Mouse (Mus musculus): Measurements from ENCODE around the gene Blmh. TPM values are rescaled to one million over a fixed set of nuclear protein-coding genes. Genes with fewer than 3 reads are reported as not detected.

Gene Blmh
- polyA plus RNA-seq, 1 experiment from 2014 or later, result 118 TPM

GRCm38 (mm10) chr11:77026559-77026958 lies 102.0 kb downstream of the Blmh start:
- TF ChIP-seq EP300 (optimal IDR thresholded peaks at IDR 0.05), result no peak
- TF ChIP-seq CTCF (IDR thresholded peaks at IDR 0.05; ENCODE audit: low read depth), result peak; percentile 55
- no peak for DNase-seq (ENCODE audit: low spot score)
- ATAC-seq (ENCODE audit: low FRiP score, low TSS enrichment), result no peak
- no peak overlapping the region for H3K9ac ChIP-seq (ENCODE audit: low read length)
- H3K36me3 ChIP-seq (ENCODE audit: control insufficient read depth, insufficient read depth, low read length), result no peaks in the 10 kb centered on the region
- no peak overlapping the region for H3K27ac ChIP-seq (replicated peaks)
- H3K4me2 ChIP-seq (replicated peaks; ENCODE audit: low read depth), result no peak overlapping the region
- no peaks in the 10 kb centered on the region for H3K4me1 ChIP-seq (replicated peaks; ENCODE audit: control insufficient read depth, insufficient read depth)
- 69% methylated on average over 3 of the region's 3 CpGs for WGBS
- no peaks in the 10 kb centered on the region for H3K9me3 ChIP-seq (ENCODE audit: control insufficient read depth, low read length)
- no peak overlapping the region for H3K4me3 ChIP-seq (ENCODE audit: low read depth, low read length)
- H3K27me3 ChIP-seq (ENCODE audit: control insufficient read depth, insufficient read depth, low read length), result no peaks in the 10 kb centered on the region

GRCm38 (mm10) chr11:77028157-77028556 lies 103.5 kb downstream of the Blmh start:
- Histone ChIP-seq H3K9ac (ENCODE audit: low read length) (no peak overlapping the region), H3K4me3 (ENCODE audit: low read depth, low read length) (no peak overlapping the region), H3K4me1 (replicated peaks; ENCODE audit: control insufficient read depth, insufficient read depth) (no peaks in the 10 kb centered on the region), H3K36me3 (ENCODE audit: control insufficient read depth, insufficient read depth, low read length) (no peaks in the 10 kb centered on the region), H3K27me3 (ENCODE audit: control insufficient read depth, insufficient read depth, low read length) (no peaks in the 10 kb centered on the region), H3K27ac (replicated peaks) (no peak overlapping the region), H3K4me2 (replicated peaks; ENCODE audit: low read depth) (no peak overlapping the region), H3K9me3 (ENCODE audit: control insufficient read depth, low read length) (no peaks in the 10 kb centered on the region)
- ATAC-seq (ENCODE audit: low FRiP score, low TSS enrichment) (no peak), DNase-seq (ENCODE audit: low spot score) (no peak)
- WGBS, result 80% methylated on average over 3 of the region's 3 CpGs
- TF ChIP-seq EP300 (optimal IDR thresholded peaks at IDR 0.05), result no peak
- no peak for TF ChIP-seq CTCF (IDR thresholded peaks at IDR 0.05; ENCODE audit: low read depth)

GRCm38 (mm10) chr11:77031151-77031934 lies 106.7 kb downstream of the Blmh start:
- no peaks in the 10 kb centered on the region for H3K4me1 ChIP-seq (replicated peaks; ENCODE audit: control insufficient read depth, insufficient read depth)
- no peak overlapping the region for H3K9ac ChIP-seq (ENCODE audit: low read length)
- no peaks in the 10 kb centered on the region for H3K27me3 ChIP-seq (ENCODE audit: control insufficient read depth, insufficient read depth, low read length)
- 75% methylated on average over 14 of the region's 14 CpGs for WGBS
- no peak overlapping the region for H3K27ac ChIP-seq (replicated peaks)
- no peak for ATAC-seq (ENCODE audit: low FRiP score, low TSS enrichment)
- H3K36me3 ChIP-seq (ENCODE audit: control insufficient read depth, insufficient read depth, low read length), result no peaks in the 10 kb centered on the region
- TF ChIP-seq EP300 (optimal IDR thresholded peaks at IDR 0.05) (no peak), CTCF (IDR thresholded peaks at IDR 0.05; ENCODE audit: low read depth) (no peak)
- no peaks in the 10 kb centered on the region for H3K9me3 ChIP-seq (ENCODE audit: control insufficient read depth, low read length)
- H3K4me2 ChIP-seq (replicated peaks; ENCODE audit: low read depth), result no peak overlapping the region
- no peak for DNase-seq (ENCODE audit: low spot score)
- H3K4me3 ChIP-seq (ENCODE audit: low read depth, low read length), result no peak overlapping the region

Other genes with a start within 250 kb of the Blmh start
- gene Trarg1, start 245.0 kb upstream of the Blmh start, polyA plus RNA-seq (2015; fragmentation: Nextera tagmentation; extraction: Ambion mirVana), result 0.59 and 0.67 TPM in 2 replicates
- gene Gosr1, start 161.2 kb upstream of the Blmh start, polyA plus RNA-seq (2015; fragmentation: Nextera tagmentation; extraction: Ambion mirVana), result 15.8 and 17.7 TPM in 2 replicates
- 15.9 and 16.1 TPM in 2 replicates for gene Cpd, start 77.8 kb upstream of the Blmh start, polyA plus RNA-seq (2015; fragmentation: Nextera tagmentation; extraction: Ambion mirVana)
- gene Tmigd1, start 22.6 kb upstream of the Blmh start, polyA plus RNA-seq (2015; fragmentation: Nextera tagmentation; extraction: Ambion mirVana), result 1.7 and 1.9 TPM in 2 replicates
- 0.29 and 0.30 TPM in 2 replicates for gene Slc6a4, start 73.8 kb downstream of the Blmh start, polyA plus RNA-seq (2015; fragmentation: Nextera tagmentation; extraction: Ambion mirVana)
- 38.5 and 45.1 TPM in 2 replicates for gene Nsrp1, start 153.6 kb downstream of the Blmh start, polyA plus RNA-seq (2015; fragmentation: Nextera tagmentation; extraction: Ambion mirVana)